Mouse (Mus musculus): Measurements from ENCODE around the gene Rbm44.

The Rbm44 gene

GRCm38 (mm10) chr1:91144813-91145212, at the start of gene Rbm44:
Gene Rbm44, plus strand, starts transcription at chr1:91145089.
- no peak for DNase-seq (ENCODE audit: low spot score)

- DNase-seq (ENCODE audit: low spot score): peak; percentile 41
Observed at GRCm38 (mm10) chr1:91095258-91095657, 49.6 kb upstream of the Rbm44 start.

- DNase-seq (ENCODE audit: low spot score): no peak
Observed at GRCm38 (mm10) chr1:91095853-91096252, 49.0 kb upstream of the Rbm44 start.

GRCm38 (mm10) chr1:91096490-91096889, 48.4 kb upstream of the Rbm44 start:
- DNase-seq (ENCODE audit: low spot score): no peak

GRCm38 (mm10) chr1:91097283-91097834, 47.5 kb upstream of the Rbm44 start:
- DNase-seq (ENCODE audit: low spot score): no peak

GRCm38 (mm10) chr1:91098887-91099286, 46.0 kb upstream of the Rbm44 start:
- DNase-seq (ENCODE audit: low spot score): peak; percentile 76

GRCm38 (mm10) chr1:91101709-91102440, 43.0 kb upstream of the Rbm44 start:
- DNase-seq (ENCODE audit: low spot score): no peak

GRCm38 (mm10) chr1:91103366-91103983, 41.4 kb upstream of the Rbm44 start:
- no peak for DNase-seq (ENCODE audit: low spot score)

- no peak for DNase-seq (ENCODE audit: low spot score)
Observed at GRCm38 (mm10) chr1:91107548-91107947, 37.3 kb upstream of the Rbm44 start.

GRCm38 (mm10) chr1:91109302-91109701, 35.6 kb upstream of the Rbm44 start:
- DNase-seq (ENCODE audit: low spot score): no peak

- no peak for DNase-seq (ENCODE audit: low spot score)
Observed at GRCm38 (mm10) chr1:91112171-91112570, 32.7 kb upstream of the Rbm44 start.

GRCm38 (mm10) chr1:91112606-91113005, 32.3 kb upstream of the Rbm44 start:
- DNase-seq (ENCODE audit: low spot score): no peak

- no peak for DNase-seq (ENCODE audit: low spot score)
Observed at GRCm38 (mm10) chr1:91122121-91122520, 22.8 kb upstream of the Rbm44 start.

GRCm38 (mm10) chr1:91123004-91123403, 21.9 kb upstream of the Rbm44 start:
- DNase-seq (ENCODE audit: low spot score): no peak

- no peak for DNase-seq (ENCODE audit: low spot score)
Observed at GRCm38 (mm10) chr1:91123466-91123865, 21.4 kb upstream of the Rbm44 start.

- no peak for DNase-seq (ENCODE audit: low spot score)
Observed at GRCm38 (mm10) chr1:91128849-91129248, 16.0 kb upstream of the Rbm44 start.

GRCm38 (mm10) chr1:91137036-91137435, 7.9 kb upstream of the Rbm44 start:
- DNase-seq (ENCODE audit: low spot score): no peak

GRCm38 (mm10) chr1:91151509-91151908, 6.6 kb downstream of the Rbm44 start:
- DNase-seq (ENCODE audit: low spot score): no peak

GRCm38 (mm10) chr1:91166798-91167197, 21.9 kb downstream of the Rbm44 start:
- DNase-seq (ENCODE audit: low spot score): no peak

- no peak for DNase-seq (ENCODE audit: low spot score)
Observed at GRCm38 (mm10) chr1:91169157-91169556, 24.3 kb downstream of the Rbm44 start.

GRCm38 (mm10) chr1:91174796-91175195, 29.9 kb downstream of the Rbm44 start:
- DNase-seq (ENCODE audit: low spot score): no peak

GRCm38 (mm10) chr1:91176026-91176425, 31.1 kb downstream of the Rbm44 start:
- no peak for DNase-seq (ENCODE audit: low spot score)

- DNase-seq (ENCODE audit: low spot score): no peak
Observed at GRCm38 (mm10) chr1:91176871-91177270, 32.0 kb downstream of the Rbm44 start.

Data from urinary bladder, postnatal 14 days (tissue).